Mouse (Mus musculus): ENCODE measurements at regions not wholly inside any gene's neighbourhood (a gene's known extent, or its start where the extent isn't known, plus 50 kb on each side); places are given as distances from the start of the nearest gene placed in this dataset.

DNA sequence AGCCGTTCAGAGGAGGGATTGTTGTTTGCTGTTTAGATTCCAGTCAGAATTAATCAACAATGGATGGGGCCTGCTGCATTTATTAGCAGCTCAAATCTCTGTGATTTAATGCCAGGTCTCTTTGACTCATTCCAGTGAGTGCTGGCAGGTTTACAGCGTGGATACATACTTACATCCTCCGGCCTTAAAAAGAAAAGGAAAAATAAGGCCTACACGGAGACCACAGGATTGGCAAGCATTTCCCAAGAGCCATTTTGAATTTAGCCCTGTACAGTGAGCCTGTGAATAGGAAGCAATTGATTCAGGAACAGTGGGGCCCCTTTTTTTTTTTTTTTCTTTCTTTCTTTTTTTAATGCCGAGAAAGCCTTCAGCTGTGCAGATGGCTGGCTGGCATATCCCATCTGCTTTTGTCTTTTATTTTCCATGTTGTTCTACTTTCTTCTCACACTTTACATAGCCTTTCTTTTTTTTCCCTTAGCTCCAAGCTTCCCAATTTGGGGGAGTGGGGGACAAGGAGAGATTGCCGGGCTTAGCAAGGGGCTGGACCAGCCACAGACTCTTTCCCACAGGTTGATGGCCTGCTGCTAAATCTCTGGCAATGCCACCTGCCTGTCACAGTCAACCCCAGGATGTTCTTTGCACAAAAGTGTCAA lies 92.6 kb upstream of the Gm5148 start:
- TF ChIP-seq HCFC1 (IDR thresholded peaks at IDR 0.05; ENCODE audit: low read depth, low read length) (no peak), POLR2A (IDR thresholded peaks at IDR 0.05; ENCODE audit: control insufficient read depth in 1 of 2, insufficient read depth in 1 of 2, low read depth in 1 of 2, low read length in 2 of 2, poor library complexity in 1 of 2) (no peak), CTCF (IDR thresholded peaks at IDR 0.05 in 2 of 3, conservative IDR thresholded peaks at IDR 0.05 in 1 of 3; ENCODE audit: control insufficient read depth in 1 of 3, insufficient read depth in 1 of 3, low read depth in 2 of 3, low read length in 3 of 3, poor library complexity in 1 of 3, severe bottlenecking in 1 of 3) (no peak), SIN3A (IDR thresholded peaks at IDR 0.05; ENCODE audit: low read length) (no peak), BHLHE40 (IDR thresholded peaks at IDR 0.05; ENCODE audit: borderline replicate concordance, low read depth, low read length) (no peak), GATA1 (IDR thresholded peaks at IDR 0.05; ENCODE audit: low read depth, low read length) (no peak), NELFE (IDR thresholded peaks at IDR 0.05; ENCODE audit: low read depth, low read length) (no peak)
